Comparison of ENCODE assay signal across 8 mouse cellular contexts in the genomic region with DNA sequence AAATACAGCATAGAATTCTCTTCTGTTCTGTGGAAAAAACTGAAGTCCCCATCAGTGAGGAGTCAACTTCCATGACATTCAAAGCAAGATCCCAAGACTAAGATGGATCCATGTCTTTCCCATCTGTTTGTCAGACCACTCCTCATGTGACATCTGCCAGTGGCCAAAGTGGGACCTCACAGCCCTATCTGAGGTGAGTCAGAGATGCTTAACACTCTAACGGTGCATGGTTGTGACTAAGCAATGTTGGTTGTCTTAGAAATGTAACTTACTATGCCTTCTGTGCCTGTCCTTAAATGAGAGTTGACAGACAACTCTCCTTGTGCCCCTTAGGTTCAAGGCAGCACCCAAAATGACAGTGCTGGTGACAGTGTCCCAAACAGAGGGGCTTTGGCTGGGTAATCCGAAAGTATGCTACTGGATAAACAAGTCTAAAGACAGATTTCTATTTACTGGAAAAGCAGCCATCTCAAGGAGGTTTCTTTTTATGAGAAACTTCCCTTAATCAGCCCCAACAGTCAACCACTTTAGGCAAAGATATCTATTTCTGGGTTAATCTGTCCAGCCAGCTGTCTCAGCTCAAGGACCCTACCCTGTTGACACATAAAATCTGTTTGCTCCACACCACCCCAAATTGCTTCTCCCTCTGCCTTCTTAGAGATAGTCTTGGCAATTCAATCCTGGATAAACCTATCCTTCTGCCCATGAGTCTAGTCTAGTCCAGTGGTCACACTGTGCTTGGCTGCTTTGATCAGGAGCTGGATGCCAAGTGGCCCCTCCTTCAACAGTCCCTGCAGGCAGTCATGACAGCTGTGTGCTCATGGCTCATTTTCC. TPM values are rescaled to one million over a fixed set of nuclear protein-coding genes. Genes with fewer than 3 reads are reported as not detected.
DNase-seq lines count a peak whose midpoint lies in the region; ATAC-seq and TF ChIP-seq lines count a peak whose summit lies in the region.
"Not testable (repeated sequence)": the region's sequence is repeated elsewhere in the genome, so short reads cannot be mapped to it uniquely, and the experiment has no call there.

No protein-coding gene starts in this region.

- TF ChIP-seq POLR2A in myocyte (IDR thresholded peaks at IDR 0.05; ENCODE audit: insufficient read length, low read depth), result not testable (repeated sequence)

- H3K79me2 ChIP-seq in myocyte (ENCODE audit: control insufficient read depth, insufficient read depth), result not testable (repeated sequence)

- H3K9ac ChIP-seq in liver, embryonic 15.5 days; lung, embryonic 16.5 days (ENCODE audit: low read length): not testable (repeated sequence)

- intact Hi-C loops in heart, postnatal 25 days (cut with DNase I), result not testable (repeated sequence)

- not testable (repeated sequence) for DNase-seq in G1E (ENCODE audit: low spot score)
- DNase-seq in embryo, embryonic 10 days (ENCODE audit: low spot score), result peak; percentile 9
- peak; percentile 82 for DNase-seq in heart, embryonic 10.5 days (ENCODE audit: low spot score)
- DNase-seq in heart, postnatal 25 days (ENCODE audit: low spot score), result peak; percentile 28
- peak; percentile 13 for DNase-seq in liver

- not testable (repeated sequence) for H3K9me3 ChIP-seq in G1E (replicated peaks); heart, embryonic 10.5 days; liver, embryonic 15.5 days (replicated peaks); lung, embryonic 16.5 days (ENCODE audit: control insufficient read depth, low read length)

- peaks cover 78% of the 10 kb centered on the region for H3K4me1 ChIP-seq in G1E (ENCODE audit: insufficient read depth, low read depth, low read length)
- peaks cover 15% of the 10 kb centered on the region for H3K4me1 ChIP-seq in heart, embryonic 10.5 days
- peaks cover 18% of the 10 kb centered on the region for H3K4me1 ChIP-seq in liver, embryonic 15.5 days (replicated peaks)
- not testable (repeated sequence) for H3K4me1 ChIP-seq in lung, embryonic 16.5 days (replicated peaks; ENCODE audit: control insufficient read depth, insufficient read depth, low read length)

- WGBS in heart, embryonic 10.5 days, result 55% methylated on average over 2 of the region's 2 CpGs
- 18% methylated on average over 2 of the region's 2 CpGs for WGBS in liver, embryonic 15.5 days (ENCODE audit: insufficient replicate concordance)
- WGBS in lung, embryonic 16.5 days, result 49% methylated on average over 2 of the region's 2 CpGs

- TF ChIP-seq CTCF in G1E (IDR thresholded peaks at IDR 0.05; ENCODE audit: low read depth, low read length), result not testable (repeated sequence)

- H3K27ac ChIP-seq in heart, embryonic 10.5 days, result 0 out of 2 replicates have a peak overlapping the region, but pooled peaks have one; percentile 36
- H3K27ac ChIP-seq in liver, embryonic 15.5 days (replicated peaks), result peak overlapping the region; percentile 55; the same call in 1 of the 2 replicates
- not testable (repeated sequence) for H3K27ac ChIP-seq in lung, embryonic 16.5 days (ENCODE audit: low read length)

- not testable (repeated sequence) for H3K36me3 ChIP-seq in G1E (replicated peaks); heart, embryonic 10.5 days; liver, embryonic 15.5 days (replicated peaks); lung, embryonic 16.5 days (ENCODE audit: control insufficient read depth, insufficient read depth, low read length); myocyte (ENCODE audit: control insufficient read depth, insufficient read depth)

- H3K27me3 ChIP-seq in G1E (ENCODE audit: insufficient read depth, low read length), result peaks cover 43% of the 10 kb centered on the region
- H3K27me3 ChIP-seq in heart, embryonic 10.5 days (ENCODE audit: insufficient read depth, poor library complexity, severe bottlenecking); lung, embryonic 16.5 days (ENCODE audit: control insufficient read depth, insufficient read depth, low read depth, low read length); myocyte (ENCODE audit: control insufficient read depth, insufficient read depth, insufficient read length): not testable (repeated sequence)
- H3K27me3 ChIP-seq in liver, embryonic 15.5 days, result peaks cover 17% of the 10 kb centered on the region; the same call in 1 of the 2 replicates

- peak overlapping the region; percentile 3; the same call in 1 of the 2 replicates for H3K4me3 ChIP-seq in G1E (ENCODE audit: low read depth, low read length)
- H3K4me3 ChIP-seq in heart, embryonic 10.5 days; liver, embryonic 15.5 days (replicated peaks); lung, embryonic 16.5 days (ENCODE audit: low read length); myocyte: not testable (repeated sequence)

- not testable (repeated sequence) for H3ac ChIP-seq in myocyte (ENCODE audit: control insufficient read depth, insufficient read length)

- not testable (repeated sequence) for H3K4me2 ChIP-seq in liver, embryonic 15.5 days; lung, embryonic 16.5 days (ENCODE audit: low read depth, low read length); myocyte (ENCODE audit: low read depth)

- ATAC-seq in G1E (ENCODE audit: extremely low read depth, insufficient number of reproducible peaks, low FRiP score, poor library complexity, severe bottlenecking), result peak; percentile 64
- ATAC-seq in liver, embryonic 15.5 days (ENCODE audit: insufficient read depth), result peak; percentile 85
- peak; percentile 30; the same call in 1 of the 2 replicates for ATAC-seq in lung, embryonic 16.5 days (ENCODE audit: low read depth)

TF ChIP-seq in myocyte, 11 proteins besides CTCF, POLR2A, EP300 and RAD21:
- TF ChIP-seq MYOG (IDR thresholded peaks at IDR 0.05; ENCODE audit: control insufficient read depth in 1 of 3, insufficient read depth in 1 of 3, insufficient read length in 2 of 3, low read depth in 2 of 3) (peak in 1 of 3 experiments; percentile 27), MYOD1 (IDR thresholded peaks at IDR 0.05; ENCODE audit: control insufficient read depth in 1 of 3, insufficient read length in 2 of 3, low read depth in 2 of 3) (peak in 2 of 3 experiments; percentile 14 to 41)
TF ChIP-seq in myocyte: peak in this region for 2; not testable (repeated sequence) for 9.

RNA-seq across cellular contexts. Expression of a gene that starts 7.0 kb away (rescaled TPM):
- total RNA-seq in G1E (2014; fragmentation: Nextera tagmentation) (219 and 232 TPM in 2 replicates), G1E (2017) (155 and 178 TPM in 2 replicates)
- polyA plus RNA-seq in G1E (2012) (67.0 and 145 TPM in 2 replicates), myocyte (2012; fragmentation: generic; extraction: Trizol) (0.08 TPM)
- 8.2 and 9.3 TPM in 2 replicates for polyA plus RNA-seq in heart, embryonic 10.5 days (2016; fragmentation: Nextera tagmentation; extraction: Ambion mirVana)
- 1 to 10 TPM; 2.5 TPM for total RNA-seq in heart, postnatal 25 days (2021)
- polyA plus RNA-seq in liver, embryonic 15.5 days (2015; fragmentation: Nextera tagmentation; extraction: Ambion mirVana), result 7.2 and 7.4 TPM in 2 replicates
- 3.0 and 6.5 TPM in 2 replicates for polyA plus RNA-seq in lung, embryonic 16.5 days (2015; fragmentation: Nextera tagmentation; extraction: Ambion mirVana)

RNA-seq across cellular contexts. Expression of a gene that starts 13.0 kb away (rescaled TPM):
- total RNA-seq in G1E (2014; fragmentation: Nextera tagmentation), result 41.4 and 46.8 TPM in 2 replicates
- total RNA-seq in G1E (2017), result 41.9 and 42.1 TPM in 2 replicates
- 15.4 and 17.3 TPM in 2 replicates for polyA plus RNA-seq in G1E (2012)
- polyA plus RNA-seq in heart, embryonic 10.5 days (2016; fragmentation: Nextera tagmentation; extraction: Ambion mirVana), result 0.75 and 1.5 TPM in 2 replicates
- total RNA-seq in heart, postnatal 25 days (2021), result 1 to 10 TPM in 1 of 2 experiments, under 1 TPM in 1; 0.89 to 1.4 TPM
- polyA plus RNA-seq in liver, embryonic 15.5 days (2015; fragmentation: Nextera tagmentation; extraction: Ambion mirVana), result 1.4 and 1.5 TPM in 2 replicates
- polyA plus RNA-seq in lung, embryonic 16.5 days (2015; fragmentation: Nextera tagmentation; extraction: Ambion mirVana), result 0.47 and 0.48 TPM in 2 replicates
- polyA plus RNA-seq in myocyte (2012; fragmentation: generic; extraction: Trizol), result 0.14 TPM

Comparison
In these comparisons a context has a peak if more than half of its experiments do, and no peak if none do; other contexts are left out.
1. ATAC-seq: peak in every context shown above with its lines; median percentile 85 in liver, embryonic 15.5 days; 64 in G1E; 30 in lung, embryonic 16.5 days.